Mouse (Mus musculus): ENCODE measurements at regions not wholly inside any gene's neighbourhood (a gene's known extent, or its start where the extent isn't known, plus 50 kb on each side); places are given as distances from the start of the nearest gene placed in this dataset.
"Not testable (repeated sequence)": the region's sequence is repeated elsewhere in the genome, so short reads cannot be mapped to it uniquely, and the experiment has no call there.

- DNase-seq (ENCODE audit: low spot score in 2 of 2), result no peak
Measured at GRCm38 (mm10) chr5:97330074-97330473, 62.1 kb downstream of the Naa11 start.

GRCm38 (mm10) chr5:97325831-97326230, 66.3 kb downstream of the Naa11 start:
- no peak for DNase-seq (ENCODE audit: low spot score in 2 of 2)

- DNase-seq (ENCODE audit: low spot score in 2 of 2), result no peak
Measured at GRCm38 (mm10) chr5:97323873-97324272, 68.3 kb downstream of the Naa11 start.

- DNase-seq (ENCODE audit: low spot score in 2 of 2), result no peak
Measured at GRCm38 (mm10) chr5:97319816-97320487, 72.2 kb downstream of the Naa11 start.

- DNase-seq (ENCODE audit: low spot score in 2 of 2), result no peak
Measured at GRCm38 (mm10) chr5:97306902-97307301, 85.3 kb downstream of the Naa11 start.

- DNase-seq (ENCODE audit: low spot score in 2 of 2), result no peak
Measured at GRCm38 (mm10) chr5:97304921-97305320, 87.3 kb downstream of the Naa11 start.

GRCm38 (mm10) chr5:97301621-97302020, 90.6 kb downstream of the Naa11 start:
- no peak for DNase-seq (ENCODE audit: low spot score in 2 of 2)

GRCm38 (mm10) chr5:97300861-97301260, 91.3 kb downstream of the Naa11 start:
- peak; percentile 52 for DNase-seq (ENCODE audit: low spot score in 2 of 2)

GRCm38 (mm10) chr5:97300114-97300840, 91.9 kb downstream of the Naa11 start:
- DNase-seq (ENCODE audit: low spot score in 2 of 2), result no peak

- DNase-seq (ENCODE audit: low spot score in 2 of 2), result no peak
Measured at GRCm38 (mm10) chr5:97299631-97300030, 92.5 kb downstream of the Naa11 start.

GRCm38 (mm10) chr5:97296213-97296612, 96.0 kb downstream of the Naa11 start:
- DNase-seq (ENCODE audit: low spot score in 2 of 2), result no peak

- DNase-seq (ENCODE audit: low spot score in 2 of 2), result no peak
Measured at GRCm38 (mm10) chr5:97290166-97290681, 102.0 kb downstream of the Naa11 start.

GRCm38 (mm10) chr5:97289401-97290165, 102.6 kb downstream of the Naa11 start:
- DNase-seq (ENCODE audit: low spot score in 2 of 2), result peak; percentile 22 to 30

GRCm38 (mm10) chr5:97279455-97279854, 112.7 kb downstream of the Naa11 start:
- no peak for DNase-seq (ENCODE audit: low spot score in 2 of 2)

- DNase-seq (ENCODE audit: low spot score in 2 of 2), result no peak
Measured at GRCm38 (mm10) chr5:97277795-97278572, 114.2 kb downstream of the Naa11 start.

- no peak for DNase-seq (ENCODE audit: low spot score in 2 of 2)
Measured at GRCm38 (mm10) chr5:97276724-97277123, 115.5 kb downstream of the Naa11 start.

GRCm38 (mm10) chr5:97264666-97265065, 127.5 kb downstream of the Naa11 start:
- DNase-seq (ENCODE audit: low spot score in 2 of 2), result not testable (repeated sequence)

GRCm38 (mm10) chr5:97257106-97257505, 135.1 kb downstream of the Naa11 start:
- no peak for DNase-seq (ENCODE audit: low spot score in 2 of 2)

- no peak for DNase-seq (ENCODE audit: low spot score in 2 of 2)
Measured at GRCm38 (mm10) chr5:97256445-97257060, 135.6 kb downstream of the Naa11 start.

GRCm38 (mm10) chr5:97236930-97237329, 125.5 kb upstream of the Paqr3 start:
- DNase-seq (ENCODE audit: low spot score in 2 of 2), result no peak

- DNase-seq (ENCODE audit: low spot score in 2 of 2), result no peak
Measured at GRCm38 (mm10) chr5:97226425-97226824, 115.0 kb upstream of the Paqr3 start.

All from right cerebral cortex, adult 2 months (tissue).